Mouse (Mus musculus) midbrain, embryonic 16.5 days (tissue): Measurements from ENCODE around the gene Phkb. TPM values are rescaled to one million over a fixed set of nuclear protein-coding genes. Genes with fewer than 3 reads are reported as not detected.

Source experiments
- ATAC-seq: fragments of 200-750 bp; cut with Nextera tagmentation; 2 replicates; pipeline ENCODE4 v1.8.0; 2017; ENCODE audit warnings: moderate TSS enrichment
- H3K27ac ChIP-seq: fragments of 300-500 bp; sonication (generic); 2 replicates; pipeline ENCODE4 v1.5.1; 2014; ENCODE audit warnings: mild to moderate bottlenecking, low read length, mixed read lengths
- H3K27me3 ChIP-seq: fragments of 300-500 bp; sonication (generic); 2 replicates; pipeline ENCODE4 v1.6.1; 2014; ENCODE audit warnings: low read depth, low read length, mixed read lengths; ENCODE audit not compliant: control insufficient read depth, insufficient read depth
- H3K36me3 ChIP-seq: fragments of 300-500 bp; sonication (generic); 2 replicates; pipeline ENCODE4 v1.6.1; 2014; ENCODE audit warnings: mild to moderate bottlenecking, low read length, moderate library complexity, mixed read lengths; ENCODE audit not compliant: control insufficient read depth, insufficient read depth
- H3K4me1 ChIP-seq: fragments of 300-500 bp; sonication (generic); 2 replicates; pipeline ENCODE4 v1.6.1; 2014; ENCODE audit warnings: mild to moderate bottlenecking, low read length, mixed read lengths; ENCODE audit not compliant: control insufficient read depth, insufficient read depth
- H3K4me2 ChIP-seq: fragments of 300-500 bp; sonication (generic); 2 replicates; pipeline ENCODE4 v1.6.1; 2014; ENCODE audit warnings: mild to moderate bottlenecking, low read length, mixed read lengths
- H3K4me3 ChIP-seq: fragments of 300-500 bp; sonication (generic); 2 replicates; pipeline ENCODE4 v1.5.1; 2014; ENCODE audit warnings: low read depth, mild to moderate bottlenecking, low read length, moderate library complexity, mixed read lengths
- H3K9ac ChIP-seq: fragments of 300-500 bp; sonication (generic); 2 replicates; pipeline ENCODE4 v1.6.1; 2014; ENCODE audit warnings: low read depth, low read length, mixed read lengths
- H3K9me3 ChIP-seq: fragments of 300-500 bp; sonication (generic); replicated peaks from 2 replicates; pipeline ENCODE4 v1.6.1; 2014; ENCODE audit warnings: mild to moderate bottlenecking, low read length, mixed read lengths; ENCODE audit not compliant: control insufficient read depth, poor library complexity, severe bottlenecking
- WGBS: fragments of 180-500 bp; shearing (Covaris S2); extraction: QIAGEN DNeasy Blood & Tissue Kit; methylation state at CpG from one replicate; pipeline ENCODE4 v1.1.7; 2014; 5-methylcytosine and 5-hydroxymethylcytosine counted together
- polyA plus RNA-seq: library from polyadenylated mRNA; unstranded; fragments of >200 nt; fragmentation: Nextera tagmentation; extraction: Ambion mirVana; gene quantifications from 2 replicates; pipeline ENCODE4 v1.2.1, GENCODE M21; 2015

Phkb gene
- polyA plus RNA-seq, 1 experiment from 2014 or later: 32.6 TPM

DNA sequence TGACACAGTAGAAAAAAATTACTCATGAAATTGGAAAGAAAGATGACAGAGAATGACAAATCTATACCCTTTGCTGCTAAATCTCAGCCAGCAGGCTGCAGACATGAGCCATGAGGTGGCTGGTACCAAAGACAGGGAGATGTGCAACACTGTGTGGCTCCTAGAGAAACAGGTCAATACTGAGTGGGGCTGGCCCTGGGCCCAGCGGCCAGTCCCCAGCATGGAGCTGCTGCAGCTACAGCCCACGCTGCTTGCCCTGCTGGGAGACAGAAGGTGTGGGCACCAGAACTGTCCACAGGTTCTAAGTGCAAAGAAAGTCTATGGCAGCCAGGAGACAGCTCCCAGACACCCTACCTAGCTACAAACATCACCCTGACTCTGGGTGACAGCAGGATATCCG is 197.7 kb downstream of the Phkb start:
- Histone ChIP-seq H3K27ac (no peak overlapping the region), H3K9me3 (no peaks in the 10 kb centered on the region), H3K4me2 (no peak overlapping the region), H3K4me3 (no peak overlapping the region), H3K4me1 (peaks cover 2% of the 10 kb centered on the region; the same call in 1 of the 2 replicates), H3K27me3 (no peaks in the 10 kb centered on the region), H3K36me3 (no peaks in the 10 kb centered on the region), H3K9ac (no peak overlapping the region)
- ATAC-seq: no peak
- WGBS: 84% methylated on average over 3 of the region's 3 CpGs

DNA sequence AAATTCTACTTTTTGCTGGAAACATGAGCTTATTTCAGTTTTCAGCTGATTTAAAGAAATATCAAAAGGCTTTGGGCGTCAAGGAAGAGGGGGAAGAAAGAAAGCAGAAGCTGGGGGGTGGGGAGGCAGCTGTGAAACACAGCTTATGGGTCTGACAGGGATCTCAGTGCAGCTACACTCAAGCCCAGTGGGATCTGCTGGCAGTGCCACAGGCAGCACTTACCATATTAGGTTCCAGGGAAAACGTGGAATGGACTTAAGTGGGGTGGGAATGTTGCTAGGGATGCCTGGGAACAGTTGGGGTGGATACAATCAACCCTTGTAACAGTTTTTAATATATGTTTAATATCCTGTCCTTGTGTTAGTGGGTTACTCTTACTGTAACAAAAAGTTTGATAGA is 201.3 kb downstream of the Phkb start:
- Histone ChIP-seq H3K9me3 (no peaks in the 10 kb centered on the region), H3K4me3 (no peak overlapping the region), H3K9ac (no peak overlapping the region), H3K27ac (no peak overlapping the region), H3K4me2 (no peak overlapping the region), H3K36me3 (no peaks in the 10 kb centered on the region), H3K4me1 (peaks cover 2% of the 10 kb centered on the region; the same call in 1 of the 2 replicates), H3K27me3 (no peaks in the 10 kb centered on the region)
- ATAC-seq: no peak
- WGBS: 10% methylated on average over 2 of the region's 2 CpGs

DNA sequence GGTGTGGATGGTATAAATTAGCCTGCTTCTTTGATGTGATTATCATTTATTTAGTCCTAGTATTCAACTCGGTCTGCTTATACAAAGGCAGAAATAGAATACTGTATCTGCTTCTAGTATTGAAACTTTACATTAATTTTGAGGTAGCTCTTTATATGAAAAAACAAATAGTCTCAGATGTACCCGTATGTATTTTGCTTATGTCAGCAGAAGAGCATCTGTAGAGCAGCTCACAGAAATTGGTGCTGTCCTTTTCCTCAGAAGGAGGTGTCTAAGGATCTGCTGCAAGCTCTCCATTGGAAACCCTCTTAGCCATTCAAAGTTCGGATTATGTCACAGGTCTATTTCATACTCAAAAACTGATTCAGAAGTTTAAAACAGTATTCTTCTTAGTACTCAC is 210.1 kb downstream of the Phkb start:
- Histone ChIP-seq H3K9ac (no peak overlapping the region), H3K4me2 (no peak overlapping the region), H3K4me1 (no peaks in the 10 kb centered on the region), H3K27ac (no peak overlapping the region), H3K4me3 (no peak overlapping the region), H3K27me3 (no peaks in the 10 kb centered on the region), H3K36me3 (no peaks in the 10 kb centered on the region; the same call in 1 of the 2 replicates), H3K9me3 (no peaks in the 10 kb centered on the region)
- 91% methylated on average over 3 of the region's 3 CpGs for WGBS
- ATAC-seq: no peak

DNA sequence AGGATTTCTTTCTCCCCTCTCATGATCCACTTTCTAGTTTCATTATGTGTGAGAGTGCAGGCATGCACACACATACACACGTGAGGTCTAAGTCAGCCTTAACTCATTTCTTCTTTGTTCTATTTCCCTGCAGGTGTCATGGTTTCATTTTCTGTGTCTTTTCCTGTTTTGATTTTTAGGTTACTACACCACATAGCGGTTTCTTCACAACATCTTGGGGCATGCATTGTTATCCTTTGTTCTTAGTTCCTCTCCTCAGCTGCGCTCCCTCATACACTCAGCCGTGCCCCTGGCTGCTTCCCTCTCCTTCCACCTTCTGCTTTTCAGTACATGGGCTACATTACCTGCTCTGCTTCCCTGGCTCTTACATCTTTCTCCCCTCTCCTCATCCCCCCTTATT is 211.2 kb downstream of the Phkb start:
- ATAC-seq: no peak
- WGBS: 77% methylated on average over 4 of the region's 4 CpGs

DNA sequence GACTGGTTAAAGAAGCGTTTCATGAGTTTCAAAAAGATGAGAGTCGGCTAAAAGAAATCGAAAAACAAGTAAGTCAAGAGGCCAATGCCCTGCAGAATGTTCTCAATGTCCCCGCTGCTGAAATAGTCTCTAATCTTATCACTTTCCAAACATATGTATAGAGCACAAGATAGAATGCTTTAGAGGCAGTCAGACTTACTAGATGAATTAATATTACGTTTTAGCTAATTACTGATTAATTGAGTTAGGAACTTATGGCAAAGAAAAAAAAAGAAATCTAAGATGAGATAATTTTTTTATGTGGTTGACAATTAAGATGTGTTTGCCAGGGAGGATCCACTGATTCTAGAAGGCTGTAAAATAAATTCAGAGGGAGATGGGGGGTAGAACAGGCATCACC is 217.9 kb downstream of the Phkb start:
- Histone ChIP-seq H3K4me3 (no peak overlapping the region), H3K9ac (no peak overlapping the region), H3K27ac (no peak overlapping the region), H3K27me3 (no peaks in the 10 kb centered on the region), H3K4me2 (no peak overlapping the region), H3K4me1 (no peaks in the 10 kb centered on the region; the same call in 1 of the 2 replicates), H3K9me3 (no peaks in the 10 kb centered on the region), H3K36me3 (no peaks in the 10 kb centered on the region; the same call in 1 of the 2 replicates)
- ATAC-seq: no peak
- whole genome bisulfite sequencing: 86% methylated on average over 5 of the region's 5 CpGs

More for the DNA sequence above, 211.2 kb downstream of the Phkb start:
- H3K4me1 ChIP-seq: no peaks in the 10 kb centered on the region
- no peaks in the 10 kb centered on the region; the same call in 1 of the 2 replicates for H3K36me3 ChIP-seq
- H3K27me3 ChIP-seq: no peaks in the 10 kb centered on the region
- H3K9ac ChIP-seq: no peak overlapping the region
- H3K4me2 ChIP-seq: no peak overlapping the region
- no peaks in the 10 kb centered on the region for H3K9me3 ChIP-seq
- H3K27ac ChIP-seq: no peak overlapping the region
- no peak overlapping the region for H3K4me3 ChIP-seq

DNA sequence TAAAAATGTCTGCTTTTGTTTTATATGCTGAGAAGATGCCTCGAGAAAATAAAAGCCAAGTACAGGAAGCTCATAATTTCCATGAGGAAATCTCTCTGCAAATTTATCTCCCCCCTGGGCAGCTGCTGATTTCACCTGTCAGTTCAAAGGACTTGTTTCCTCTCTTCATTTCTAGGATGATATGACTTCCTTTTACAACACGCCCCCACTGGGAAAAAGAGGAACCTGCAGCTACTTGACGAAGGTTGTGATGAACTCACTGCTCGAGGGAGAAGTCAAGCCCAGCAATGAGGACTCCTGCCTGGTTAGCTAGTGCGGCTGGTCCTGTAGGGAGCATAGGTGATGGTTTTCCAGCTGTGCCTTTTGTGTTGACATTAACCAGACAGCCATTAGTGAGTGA is 218.4 kb downstream of the Phkb start:
- no peak for ATAC-seq
- WGBS: 57% methylated on average over 5 of the region's 5 CpGs
- Histone ChIP-seq H3K9ac (no peak overlapping the region), H3K4me2 (no peak overlapping the region), H3K4me1 (no peaks in the 10 kb centered on the region; the same call in 1 of the 2 replicates), H3K9me3 (no peaks in the 10 kb centered on the region), H3K36me3 (no peaks in the 10 kb centered on the region; the same call in 1 of the 2 replicates), H3K27me3 (no peaks in the 10 kb centered on the region), H3K4me3 (no peak overlapping the region), H3K27ac (peak overlapping the region; percentile 13; the same call in 1 of the 2 replicates)

DNA sequence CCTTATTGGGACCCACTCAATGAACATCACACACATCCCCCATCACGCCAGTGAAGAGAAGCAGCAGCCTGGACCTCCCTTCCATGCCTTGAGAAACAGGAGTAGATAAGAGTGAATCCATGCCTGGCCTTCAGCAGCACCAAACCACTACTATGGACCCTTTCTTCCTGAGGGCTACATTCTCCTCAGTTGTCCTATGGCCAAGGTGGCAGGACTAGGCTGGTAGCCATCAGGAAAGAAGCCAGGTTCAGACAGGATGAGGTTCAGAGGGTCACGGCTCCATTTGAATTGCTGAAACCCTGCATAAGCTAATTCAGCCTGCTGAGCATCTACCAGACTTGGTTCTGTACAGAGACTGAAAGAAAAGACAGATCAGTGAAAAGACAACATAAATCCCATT is 222.7 kb downstream of the Phkb start:
- Histone ChIP-seq H3K27ac (no peak overlapping the region), H3K36me3 (no peaks in the 10 kb centered on the region), H3K4me2 (no peak overlapping the region), H3K9ac (no peak overlapping the region), H3K27me3 (no peaks in the 10 kb centered on the region), H3K9me3 (no peaks in the 10 kb centered on the region), H3K4me3 (no peak overlapping the region), H3K4me1 (no peaks in the 10 kb centered on the region; the same call in 1 of the 2 replicates)
- no peak for ATAC-seq
- 95% methylated on average over 2 of the region's 2 CpGs for WGBS

DNA sequence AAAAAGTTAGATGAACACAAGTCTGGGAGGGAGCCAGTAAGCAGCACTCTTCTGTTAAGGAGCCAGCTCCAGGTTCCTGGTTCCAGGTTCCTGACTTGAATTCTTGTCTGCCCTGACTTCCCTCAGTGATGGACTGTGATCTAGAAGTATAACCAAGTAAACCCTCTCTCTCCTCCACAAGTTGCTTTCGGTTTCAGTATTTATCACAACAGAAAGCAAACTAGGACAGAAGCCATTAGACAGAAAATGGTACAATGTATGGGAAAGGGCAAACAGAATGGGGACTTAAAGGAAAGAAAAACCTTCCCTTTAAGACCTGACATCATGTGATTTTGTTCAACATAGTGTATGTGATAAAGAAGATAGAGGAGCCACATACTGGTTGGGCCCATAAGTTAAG is 238.7 kb downstream of the Phkb start:
- Histone ChIP-seq H3K27ac (no peak overlapping the region), H3K36me3 (no peaks in the 10 kb centered on the region), H3K27me3 (no peaks in the 10 kb centered on the region), H3K9me3 (no peaks in the 10 kb centered on the region), H3K4me1 (peaks cover 4% of the 10 kb centered on the region; the same call in 1 of the 2 replicates), H3K4me3 (no peak overlapping the region), H3K9ac (no peak overlapping the region), H3K4me2 (no peak overlapping the region)
- 93% methylated on average over 1 of the region's 1 CpGs for WGBS
- ATAC-seq: no peak

DNA sequence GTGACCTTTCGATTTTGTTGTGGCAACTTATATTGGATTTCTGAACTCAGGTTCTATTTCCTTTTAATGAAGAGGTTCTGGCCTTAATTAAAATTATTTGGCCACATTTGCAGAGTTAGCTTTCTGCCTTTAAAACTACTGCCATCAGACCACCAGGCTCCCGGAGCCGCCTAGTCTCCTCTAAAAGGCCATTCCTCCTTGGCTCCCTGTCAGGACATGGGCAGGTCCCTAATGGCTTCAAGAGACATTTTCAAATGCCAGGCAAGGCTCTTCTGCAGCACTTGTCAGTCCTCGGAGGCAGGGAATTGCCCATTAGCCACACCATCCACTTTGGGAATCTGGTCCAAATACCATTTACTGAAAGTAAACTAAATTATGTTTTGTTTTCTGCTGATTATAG is 242.6 kb downstream of the Phkb start:
- no peaks in the 10 kb centered on the region for H3K27me3 ChIP-seq
- 77% methylated on average over 4 of the region's 4 CpGs for WGBS
- H3K27ac ChIP-seq: no peak overlapping the region

More for the DNA sequence above, 242.6 kb downstream of the Phkb start:
- Histone ChIP-seq H3K9me3 (no peaks in the 10 kb centered on the region), H3K4me1 (peaks cover 4% of the 10 kb centered on the region; the same call in 1 of the 2 replicates), H3K9ac (no peak overlapping the region), H3K4me3 (no peak overlapping the region), H3K4me2 (no peak overlapping the region), H3K36me3 (no peaks in the 10 kb centered on the region)
- no peak for ATAC-seq
